20 mouse cellular contexts compared by ENCODE assay signal in genomic region chr11:109612871-109613529, GRCm38 (mm10). TPM values are rescaled to one million over a fixed set of nuclear protein-coding genes. Genes with fewer than 3 reads are reported as not detected.
DNase-seq lines count a peak whose midpoint lies in the region; ATAC-seq lines count a peak whose summit lies in the region.
"Had no signal": no experiment of that assay in that cellular context is flagged by ENCODE, and none has a peak within 500 bp of the region (broad histone marks: within the 10 kb centered on the region; RNA-seq: fewer than 3 reads in every experiment).

No protein-coding gene starts in this region.

- H3K27ac ChIP-seq in liver, embryonic 11.5 days (ENCODE audit: low read depth, low read length), result peak overlapping the region; percentile 94
- H3K27ac ChIP-seq in hindbrain, embryonic 12.5 days, result no peak overlapping the region
- H3K27ac ChIP-seq: embryonic facial prominence, embryonic 13.5 days; midbrain, embryonic 10.5 days had no signal

- H3K9me3 ChIP-seq in liver, embryonic 11.5 days (ENCODE audit: control insufficient read depth, low read length), result no peaks in the 10 kb centered on the region
- no peaks in the 10 kb centered on the region for H3K9me3 ChIP-seq in hindbrain, embryonic 12.5 days (replicated peaks)
- H3K9me3 ChIP-seq: embryonic facial prominence, embryonic 13.5 days; heart, embryonic 15.5 days; limb, embryonic 15.5 days; midbrain, embryonic 10.5 days had no signal

- peak overlapping the region; percentile 53 for H3K9ac ChIP-seq in liver, embryonic 11.5 days (ENCODE audit: low read depth, low read length)
- H3K9ac ChIP-seq in hindbrain, embryonic 12.5 days, result no peak overlapping the region
- H3K9ac ChIP-seq: embryonic facial prominence, embryonic 13.5 days; heart, embryonic 15.5 days; limb, embryonic 15.5 days had no signal

- intact Hi-C loops in left cerebral cortex, postnatal 14 days (cut with DNase I), result no loop called here

- 30% methylated on average over 7 of the region's 7 CpGs for WGBS in liver, embryonic 11.5 days
- 73% methylated on average over 7 of the region's 7 CpGs for WGBS in hindbrain, embryonic 12.5 days

- H3K4me1 ChIP-seq in liver, embryonic 11.5 days (replicated peaks; ENCODE audit: control insufficient read depth, insufficient read depth, low read length), result peaks cover 52% of the 10 kb centered on the region
- H3K4me1 ChIP-seq in hindbrain, embryonic 12.5 days, result peaks cover 19% of the 10 kb centered on the region

- H3K27me3 ChIP-seq in liver, embryonic 11.5 days (replicated peaks; ENCODE audit: control insufficient read depth, insufficient read depth, low read length), result no peaks in the 10 kb centered on the region
- 0 out of 2 replicates have a peak, but pooled peaks cover 4% of the 10 kb centered on the region for H3K27me3 ChIP-seq in hindbrain, embryonic 12.5 days
- H3K27me3 ChIP-seq: embryonic facial prominence, embryonic 13.5 days; heart, embryonic 15.5 days; limb, embryonic 15.5 days had no signal

- DNase-seq in spleen, adult 12 weeks (ENCODE audit: low spot score), result peak; percentile 35
- DNase-seq in spleen, adult 18-20 months, result no peak
- DNase-seq in c-Kit-negative CD71-positive TER-119-positive erythroid progenitor cells, embryonic 14.5 days (ENCODE audit: low read depth, low spot score), result peak; percentile 65
- DNase-seq in liver, embryonic 11.5 days (ENCODE audit: low spot score), result no peak
- DNase-seq in left cerebral cortex, postnatal 14 days (ENCODE audit: low spot score in 2 of 2), result no peak
- DNase-seq: cerebellum, adult 9-11 months; gastrocnemius, postnatal 10 days; heart, adult 18-20 months; heart, postnatal 4 days; kidney, adult 18-20 months; kidney, postnatal 14 days; lung, postnatal 14 days; thymus, postnatal 25 days had no signal

- H3K4me2 ChIP-seq in liver, embryonic 11.5 days, result peak overlapping the region; percentile 90
- no peak overlapping the region for H3K4me2 ChIP-seq in hindbrain, embryonic 12.5 days (replicated peaks)

- peak; percentile 50 for ATAC-seq in liver, embryonic 11.5 days (replicated peaks; ENCODE audit: low FRiP score)
- ATAC-seq in megakaryocyte progenitor cell, adult 5-6 weeks (replicated peaks; ENCODE audit: poor library complexity), result peak; percentile 10
- ATAC-seq in inflammation-experienced regulatory T-cells, adult 6 months, result no peak
- no peak for ATAC-seq in hindbrain, embryonic 12.5 days (ENCODE audit: low FRiP score)

- no peaks in the 10 kb centered on the region for H3K36me3 ChIP-seq in liver, embryonic 11.5 days (ENCODE audit: control insufficient read depth, insufficient read depth, low read length)
- no peaks in the 10 kb centered on the region for H3K36me3 ChIP-seq in hindbrain, embryonic 12.5 days
- H3K36me3 ChIP-seq: embryonic facial prominence, embryonic 13.5 days; heart, embryonic 15.5 days; limb, embryonic 15.5 days; midbrain, embryonic 10.5 days had no signal

- H3K4me3 ChIP-seq in liver, embryonic 11.5 days (ENCODE audit: low read depth, low read length), result peak overlapping the region; percentile 83
- no peak overlapping the region for H3K4me3 ChIP-seq in hindbrain, embryonic 12.5 days

RNA-seq across cellular contexts. Expression of gene Wipi1, which starts 1.2 kb away (rescaled TPM):
- polyA plus RNA-seq in liver, embryonic 11.5 days (2014; fragmentation: Nextera tagmentation; extraction: Ambion mirVana), result 18.9 and 21.8 TPM in 2 replicates
- total RNA-seq in megakaryocyte progenitor cell, adult 5-6 weeks (2015), result 7.4 and 8.8 TPM in 2 replicates
- total RNA-seq in megakaryocyte progenitor cell, adult 5-6 weeks (2017), result 6.4 and 6.9 TPM in 2 replicates
- under 1 TPM; 0.16 to 0.34 (median 0.16) TPM for polyA plus RNA-seq in inflammation-experienced regulatory T-cells, adult 6 months (2017; shearing (Covaris generic))
- 25.1 and 27.5 TPM in 2 replicates for polyA plus RNA-seq in hindbrain, embryonic 12.5 days (2016; fragmentation: Nextera tagmentation; extraction: Ambion mirVana)
- 10 to 100 TPM; 21.8 to 22.2 TPM for total RNA-seq in left cerebral cortex, postnatal 14 days (2021)

RNA-seq across cellular contexts. Expression of gene Prkar1a, which starts 36.2 kb away (rescaled TPM):
- 261 and 285 TPM in 2 replicates for polyA plus RNA-seq in liver, embryonic 11.5 days (2014; fragmentation: Nextera tagmentation; extraction: Ambion mirVana)
- total RNA-seq in megakaryocyte progenitor cell, adult 5-6 weeks (2015), result 94.1 and 104 TPM in 2 replicates
- 59.8 and 77.3 TPM in 2 replicates for total RNA-seq in megakaryocyte progenitor cell, adult 5-6 weeks (2017)
- polyA plus RNA-seq in inflammation-experienced regulatory T-cells, adult 6 months (2017; shearing (Covaris generic)), result 100 to 1,000 TPM; 403 to 748 (median 453) TPM
- polyA plus RNA-seq in hindbrain, embryonic 12.5 days (2016; fragmentation: Nextera tagmentation; extraction: Ambion mirVana), result 450 and 504 TPM in 2 replicates
- 100 to 1,000 TPM; 470 to 506 TPM for total RNA-seq in left cerebral cortex, postnatal 14 days (2021)

Comparison
In these comparisons a context has a peak if more than half of its experiments do, and no peak if none do; other contexts are left out.
1. DNase-seq: peak in spleen, adult 12 weeks (single experiment) and c-Kit-negative CD71-positive TER-119-positive erythroid progenitor cells, embryonic 14.5 days (single experiment); none in spleen, adult 18-20 months (0 of 2), liver, embryonic 11.5 days (single experiment) and left cerebral cortex, postnatal 14 days (0 of 2).
2. ATAC-seq: peak in liver, embryonic 11.5 days (single experiment) and megakaryocyte progenitor cell, adult 5-6 weeks (single experiment); none in inflammation-experienced regulatory T-cells, adult 6 months (single experiment) and hindbrain, embryonic 12.5 days (single experiment).
3. RNA of gene Wipi1, which starts 1.2 kb away (polyA plus RNA-seq): 25.1 to 27.5 TPM in hindbrain, embryonic 12.5 days and 18.9 to 21.8 TPM in liver, embryonic 11.5 days; 0.16 to 0.34 TPM in inflammation-experienced regulatory T-cells, adult 6 months; every median in the first group is over 10 times any median in the second.